Mouse (Mus musculus) hindbrain, embryonic 15.5 days (tissue): ENCODE data around the gene Adipor1. TPM values are rescaled to one million over a fixed set of nuclear protein-coding genes. Genes with fewer than 3 reads are reported as not detected.
"Not testable (repeated sequence)": the region's sequence is repeated elsewhere in the genome, so short reads cannot be mapped to it uniquely, and the experiment has no call there.

Source experiments
- ATAC-seq: fragments of 200-750 bp; cut with Nextera tagmentation; 2 replicates; pipeline ENCODE4 v1.8.0; 2017; ENCODE audit warnings: low read depth, moderate number of reproducible peaks, moderate TSS enrichment; ENCODE audit not compliant: low FRiP score
- H3K27ac ChIP-seq: fragments of 300-500 bp; sonication (generic); replicated peaks from 2 replicates; pipeline ENCODE4 v1.5.1; 2015; ENCODE audit warnings: mild to moderate bottlenecking, inconsistent platforms
- H3K27me3 ChIP-seq: fragments of 300-500 bp; sonication (generic); 2 replicates; pipeline ENCODE4 v1.6.1; 2015; ENCODE audit warnings: control low read depth, inconsistent platforms
- H3K36me3 ChIP-seq: fragments of 300-500 bp; sonication (generic); 2 replicates; pipeline ENCODE4 v1.6.1; 2015; ENCODE audit warnings: control low read depth, inconsistent platforms
- H3K4me1 ChIP-seq: fragments of 300-500 bp; sonication (generic); replicated peaks from 2 replicates; pipeline ENCODE4 v1.6.1; 2015; ENCODE audit warnings: control low read depth, inconsistent platforms
- H3K4me2 ChIP-seq: fragments of 300-500 bp; sonication (generic); 2 replicates; pipeline ENCODE4 v1.6.1; 2015; ENCODE audit warnings: moderate library complexity, mild to moderate bottlenecking, inconsistent platforms
- H3K4me3 ChIP-seq: fragments of 300-500 bp; sonication (generic); 2 replicates; pipeline ENCODE4 v1.5.1; 2015; ENCODE audit warnings: mild to moderate bottlenecking, inconsistent platforms
- H3K9ac ChIP-seq: fragments of 300-500 bp; sonication (generic); 2 replicates; pipeline ENCODE4 v1.6.1; 2015; ENCODE audit warnings: inconsistent platforms
- H3K9me3 ChIP-seq: fragments of 300-500 bp; sonication (generic); 2 replicates; pipeline ENCODE4 v1.6.1; 2016; ENCODE audit warnings: control low read depth, inconsistent platforms
- WGBS: fragments of 180-500 bp; shearing (Covaris S2); methylation state at CpG from one replicate; pipeline ENCODE4 v1.1.7; 2015; 5-methylcytosine and 5-hydroxymethylcytosine counted together
- polyA plus RNA-seq: library from polyadenylated mRNA; unstranded; fragments of >200 nt; fragmentation: Nextera tagmentation; extraction: Ambion mirVana; gene quantifications from 2 replicates; pipeline ENCODE4 v1.2.1, GENCODE M21; 2015

The Adipor1 gene
- polyA plus RNA-seq, 1 experiment from 2014 or later = 86.8 TPM

GRCm38 (mm10) chr1:134433002-134433401, 17.8 kb downstream of the Adipor1 start:
- Histone ChIP-seq H3K4me3 (no peak overlapping the region), H3K27me3 (no peaks in the 10 kb centered on the region), H3K4me2 (no peak overlapping the region), H3K4me1 (no peaks in the 10 kb centered on the region), H3K36me3 (peaks cover 42% of the 10 kb centered on the region), H3K27ac (no peak overlapping the region), H3K9me3 (no peaks in the 10 kb centered on the region), H3K9ac (no peak overlapping the region)
- no peak for ATAC-seq
- whole genome bisulfite sequencing = 88% methylated on average over 10 of the region's 10 CpGs

GRCm38 (mm10) chr1:134433473-134433872, 18.3 kb downstream of the Adipor1 start:
- Histone ChIP-seq H3K4me3 (no peak overlapping the region), H3K27me3 (no peaks in the 10 kb centered on the region), H3K36me3 (peaks cover 38% of the 10 kb centered on the region), H3K9me3 (no peaks in the 10 kb centered on the region), H3K4me1 (no peaks in the 10 kb centered on the region), H3K4me2 (no peak overlapping the region), H3K27ac (no peak overlapping the region), H3K9ac (no peak overlapping the region)
- 93% methylated on average over 4 of the region's 4 CpGs for WGBS
- no peak for ATAC-seq

GRCm38 (mm10) chr1:134435414-134435813, 20.2 kb downstream of the Adipor1 start:
- Histone ChIP-seq H3K4me1 (no peaks in the 10 kb centered on the region), H3K4me2 (no peak overlapping the region), H3K9ac (no peak overlapping the region), H3K36me3 (peaks cover 30% of the 10 kb centered on the region), H3K4me3 (no peak overlapping the region), H3K9me3 (no peaks in the 10 kb centered on the region), H3K27me3 (no peaks in the 10 kb centered on the region), H3K27ac (no peak overlapping the region)
- WGBS = 31% methylated on average over 4 of the region's 4 CpGs
- ATAC-seq = no peak

- ATAC-seq = no peak
- no peak overlapping the region for H3K27ac ChIP-seq
- H3K9me3 ChIP-seq = no peaks in the 10 kb centered on the region
- no peaks in the 10 kb centered on the region for H3K4me1 ChIP-seq
- no peak overlapping the region for H3K4me2 ChIP-seq
- no peaks in the 10 kb centered on the region for H3K36me3 ChIP-seq
- no peaks in the 10 kb centered on the region for H3K27me3 ChIP-seq
- no peak overlapping the region for H3K9ac ChIP-seq
- no peak overlapping the region for H3K4me3 ChIP-seq
- WGBS = 97% methylated on average over 6 of the region's 6 CpGs
Observed at GRCm38 (mm10) chr1:134440437-134440836, 25.3 kb downstream of the Adipor1 start.

- 93% methylated on average over 8 of the region's 10 CpGs for WGBS
- H3K9me3 ChIP-seq, H3K4me3 ChIP-seq, H3K9ac ChIP-seq, H3K4me2 ChIP-seq, H3K36me3 ChIP-seq, H3K27ac ChIP-seq, H3K4me1 ChIP-seq, ATAC-seq, H3K27me3 ChIP-seq: not testable (repeated sequence)
Observed at GRCm38 (mm10) chr1:134441737-134442136, 26.6 kb downstream of the Adipor1 start.

- Histone ChIP-seq H3K4me1 (no peaks in the 10 kb centered on the region), H3K36me3 (no peaks in the 10 kb centered on the region), H3K9ac (no peak overlapping the region), H3K4me2 (no peak overlapping the region), H3K4me3 (no peak overlapping the region), H3K9me3 (no peaks in the 10 kb centered on the region), H3K27ac (no peak overlapping the region), H3K27me3 (no peaks in the 10 kb centered on the region)
- no peak for ATAC-seq
- 97% methylated on average over 3 of the region's 3 CpGs for WGBS
Observed at GRCm38 (mm10) chr1:134442394-134442793, 27.2 kb downstream of the Adipor1 start.

GRCm38 (mm10) chr1:134443288-134443687, 28.1 kb downstream of the Adipor1 start:
- not testable (repeated sequence) for H3K27me3 ChIP-seq, H3K27ac ChIP-seq, H3K4me2 ChIP-seq, H3K4me3 ChIP-seq, H3K36me3 ChIP-seq, ATAC-seq, H3K9me3 ChIP-seq, H3K4me1 ChIP-seq, H3K9ac ChIP-seq
- 69% methylated on average over 1 of the region's 1 CpGs for WGBS

GRCm38 (mm10) chr1:134445418-134445817, 30.2 kb downstream of the Adipor1 start:
- H3K36me3 ChIP-seq = no peaks in the 10 kb centered on the region
- no peak overlapping the region for H3K4me2 ChIP-seq
- WGBS = 93% methylated on average over 2 of the region's 2 CpGs
- H3K9ac ChIP-seq = no peak overlapping the region
- H3K4me3 ChIP-seq = no peak overlapping the region
- H3K4me1 ChIP-seq = no peaks in the 10 kb centered on the region
- H3K27me3 ChIP-seq = no peaks in the 10 kb centered on the region
- no peak for ATAC-seq
- H3K27ac ChIP-seq = no peak overlapping the region
- no peaks in the 10 kb centered on the region for H3K9me3 ChIP-seq

- H3K4me1 ChIP-seq, H3K9ac ChIP-seq, H3K27me3 ChIP-seq, H3K27ac ChIP-seq, H3K4me2 ChIP-seq, H3K36me3 ChIP-seq, H3K9me3 ChIP-seq, ATAC-seq, H3K4me3 ChIP-seq: not testable (repeated sequence)
- 79% methylated on average over 3 of the region's 3 CpGs for WGBS
Observed at GRCm38 (mm10) chr1:134448537-134448936, 33.4 kb downstream of the Adipor1 start.

- Histone ChIP-seq H3K9ac (no peak overlapping the region), H3K4me3 (no peak overlapping the region), H3K36me3 (no peaks in the 10 kb centered on the region), H3K9me3 (no peaks in the 10 kb centered on the region), H3K27me3 (no peaks in the 10 kb centered on the region), H3K4me1 (peaks cover 7% of the 10 kb centered on the region; the same call in 1 of the 2 replicates), H3K27ac (no peak overlapping the region), H3K4me2 (no peak overlapping the region)
- WGBS = 90% methylated on average over 4 of the region's 4 CpGs
- ATAC-seq = no peak
Observed at GRCm38 (mm10) chr1:134450201-134450600, 35.0 kb downstream of the Adipor1 start.

- WGBS = 47% methylated on average over 3 of the region's 3 CpGs
- no peak overlapping the region for H3K9ac ChIP-seq
- ATAC-seq = no peak
Observed at GRCm38 (mm10) chr1:134450986-134451385, 35.8 kb downstream of the Adipor1 start.

GRCm38 (mm10) chr1:134454904-134455824, 40.0 kb downstream of the Adipor1 start, which contains the start of gene Klhl12:
Gene Klhl12, plus strand, starts transcription at chr1:134455531.
- Histone ChIP-seq H3K4me2 (peak within 1 kb of the TSS; percentile 84), H3K36me3 (peaks cover 7% of the 10 kb centered on the region; the same call in 1 of the 2 replicates), H3K27me3 (no peaks in the 10 kb centered on the region), H3K4me1 (peaks cover 16% of the 10 kb centered on the region), H3K27ac (peak within 1 kb of the TSS; percentile 79), H3K4me3 (peak within 1 kb of the TSS; percentile 89), H3K9ac (peak within 1 kb of the TSS; percentile 94), H3K9me3 (no peaks in the 10 kb centered on the region)
- under 1% methylated on average over 61 of the region's 61 CpGs for WGBS
- peak; percentile 94 for ATAC-seq

More at GRCm38 (mm10) chr1:134450986-134451385, 35.8 kb downstream of the Adipor1 start:
- H3K27me3 ChIP-seq = no peaks in the 10 kb centered on the region
- peaks cover 9% of the 10 kb centered on the region for H3K4me1 ChIP-seq
- no peaks in the 10 kb centered on the region for H3K36me3 ChIP-seq
- no peak overlapping the region for H3K4me3 ChIP-seq
- no peaks in the 10 kb centered on the region for H3K9me3 ChIP-seq
- no peak overlapping the region for H3K4me2 ChIP-seq
- H3K27ac ChIP-seq = no peak overlapping the region
